Mouse (Mus musculus) spleen, postnatal 10 days (tissue): Measurements from ENCODE around the gene Tm9sf4.

Experiments used
- DNase-seq, 2 experiments: peaks; one replicate each; pipeline ENCODE4 v3.0.0; 2021 to 2022; ENCODE audit warnings: low spot score in 2 of 2

Tm9sf4 gene

GRCm38 (mm10) chr2:153160844-153161683 is at the start of gene Tm9sf4:
Gene Tm9sf4, plus strand, starts transcription at chr2:153161303.
- DNase-seq, result peak; percentile 94 to 95

- no peak for DNase-seq
These were observed 45.4 kb upstream of the Tm9sf4 start for GRCm38 (mm10) chr2:153115679-153116081.

GRCm38 (mm10) chr2:153117051-153117486 is 44.0 kb upstream of the Tm9sf4 start:
- peak in 1 of 2 experiments; percentile 47 for DNase-seq

GRCm38 (mm10) chr2:153119488-153119887 is 41.6 kb upstream of the Tm9sf4 start:
- DNase-seq, result no peak

- peak in 1 of 2 experiments; percentile 42 for DNase-seq
These were observed 41.0 kb upstream of the Tm9sf4 start for GRCm38 (mm10) chr2:153120126-153120525.

GRCm38 (mm10) chr2:153121821-153122615 is 39.1 kb upstream of the Tm9sf4 start:
- DNase-seq, result peak in 1 of 2 experiments; percentile 49

GRCm38 (mm10) chr2:153122701-153123100 is 38.4 kb upstream of the Tm9sf4 start:
- no peak for DNase-seq

GRCm38 (mm10) chr2:153125875-153126274 is 35.2 kb upstream of the Tm9sf4 start:
- DNase-seq, result no peak

- DNase-seq, result peak in 1 of 2 experiments; percentile 62
These were observed 30.1 kb upstream of the Tm9sf4 start for GRCm38 (mm10) chr2:153131019-153131418.

GRCm38 (mm10) chr2:153134237-153134636 is 26.9 kb upstream of the Tm9sf4 start:
- DNase-seq, result peak in 1 of 2 experiments; percentile 39

GRCm38 (mm10) chr2:153136211-153136610 is 24.9 kb upstream of the Tm9sf4 start:
- DNase-seq, result no peak

- no peak for DNase-seq
These were observed 21.9 kb upstream of the Tm9sf4 start for GRCm38 (mm10) chr2:153139158-153139557.

- DNase-seq, result peak in 1 of 2 experiments; percentile 38
These were observed 21.0 kb upstream of the Tm9sf4 start for GRCm38 (mm10) chr2:153139996-153140613.

- DNase-seq, result peak in 1 of 2 experiments; percentile 53
These were observed 18.4 kb upstream of the Tm9sf4 start for GRCm38 (mm10) chr2:153142620-153143199.

GRCm38 (mm10) chr2:153145346-153145745 is 15.8 kb upstream of the Tm9sf4 start:
- no peak for DNase-seq

GRCm38 (mm10) chr2:153147236-153147635 is 13.9 kb upstream of the Tm9sf4 start:
- DNase-seq, result no peak

GRCm38 (mm10) chr2:153147715-153148114 is 13.4 kb upstream of the Tm9sf4 start:
- DNase-seq, result peak; percentile 55 to 80

GRCm38 (mm10) chr2:153149742-153150141 is 11.4 kb upstream of the Tm9sf4 start:
- no peak for DNase-seq

- DNase-seq, result no peak
These were observed 10.1 kb upstream of the Tm9sf4 start for GRCm38 (mm10) chr2:153151026-153151425.

GRCm38 (mm10) chr2:153151926-153152665 is 9.0 kb upstream of the Tm9sf4 start:
- no peak for DNase-seq

- no peak for DNase-seq
These were observed 8.1 kb upstream of the Tm9sf4 start for GRCm38 (mm10) chr2:153153033-153153450.
